In genomic region chr7:87834669-87835068, GRCm38 (mm10) we compare ENCODE assay signal across 15 mouse cellular contexts.
"Had no signal": no experiment of that assay in that cellular context is flagged by ENCODE, and none has a peak within 500 bp of the region (broad histone marks: within the 10 kb centered on the region; RNA-seq: fewer than 3 reads in every experiment).

No protein-coding gene starts in this region.

- H3K36me3 ChIP-seq: liver, embryonic 13.5 days; midbrain, embryonic 15.5 days had no signal

- H3K9ac ChIP-seq: liver, embryonic 13.5 days; midbrain, embryonic 15.5 days had no signal

- H3K4me2 ChIP-seq: liver, embryonic 13.5 days; midbrain, embryonic 11.5 days; midbrain, embryonic 15.5 days had no signal

- ATAC-seq: midbrain, embryonic 15.5 days had no signal

- H3K4me1 ChIP-seq: liver, embryonic 13.5 days; midbrain, embryonic 15.5 days had no signal

- DNase-seq: kidney, adult 11 months; kidney, adult 8-10 months; kidney, postnatal 14 days; kidney, postnatal 4 days; layer of hippocampus, postnatal 36 days; liver, embryonic 13.5 days; lung, adult 2 months; lung, postnatal 14 days; lung, postnatal 4 days; thymus, adult 18-20 months; thymus, postnatal 36 days had no signal

- H3K27ac ChIP-seq: left cerebral cortex, adult 2 months; liver, embryonic 13.5 days; midbrain, embryonic 15.5 days had no signal

- H3K9me3 ChIP-seq: liver, embryonic 13.5 days; midbrain, embryonic 15.5 days had no signal

- H3K4me3 ChIP-seq: left cerebral cortex, adult 2 months; liver, embryonic 13.5 days; midbrain, embryonic 15.5 days; myocyte had no signal

- H3K27me3 ChIP-seq: liver, embryonic 13.5 days; midbrain, embryonic 15.5 days had no signal
